Mouse (Mus musculus) forebrain, embryonic 13.5 days (tissue): ENCODE data around the gene Ngly1. TPM values are rescaled to one million over a fixed set of nuclear protein-coding genes. Genes with fewer than 3 reads are reported as not detected.

Experiments
- ATAC-seq: fragments of 200-750 bp; cut with Nextera tagmentation; 2 replicates; pipeline ENCODE4 v1.8.0; 2017
- H3K27ac ChIP-seq: fragments of 300-500 bp; sonication (generic); 2 replicates; pipeline ENCODE4 v1.5.1; 2015; ENCODE audit warnings: inconsistent platforms, mild to moderate bottlenecking, moderate library complexity
- H3K27me3 ChIP-seq: fragments of 300-500 bp; sonication (generic); 2 replicates; pipeline ENCODE4 v1.6.1; 2015; ENCODE audit warnings: mild to moderate bottlenecking, inconsistent platforms
- H3K36me3 ChIP-seq: fragments of 300-500 bp; sonication (generic); 2 replicates; pipeline ENCODE4 v1.6.1; 2015; ENCODE audit warnings: mild to moderate bottlenecking, inconsistent platforms; ENCODE audit not compliant: poor library complexity, severe bottlenecking
- H3K4me1 ChIP-seq: fragments of 300-500 bp; sonication (generic); 2 replicates; pipeline ENCODE4 v1.6.1; 2015; ENCODE audit warnings: inconsistent platforms
- H3K4me2 ChIP-seq: fragments of 300-500 bp; sonication (generic); 2 replicates; pipeline ENCODE4 v1.6.1; 2015; ENCODE audit warnings: inconsistent platforms, mild to moderate bottlenecking, moderate library complexity
- H3K4me3 ChIP-seq: fragments of 300-500 bp; sonication (generic); 2 replicates; pipeline ENCODE4 v1.5.1; 2015; ENCODE audit warnings: mild to moderate bottlenecking, inconsistent platforms
- H3K9ac ChIP-seq: fragments of 300-500 bp; sonication (generic); 2 replicates; pipeline ENCODE4 v1.6.1; 2015; ENCODE audit warnings: mild to moderate bottlenecking, inconsistent platforms
- H3K9me3 ChIP-seq: fragments of 300-500 bp; sonication (generic); replicated peaks from 2 replicates; pipeline ENCODE4 v1.6.1; 2016; ENCODE audit warnings: inconsistent platforms
- WGBS: fragments of 180-500 bp; shearing (Covaris S2); methylation state at CpG from one replicate; pipeline ENCODE4 v1.1.7; 2015; 5-methylcytosine and 5-hydroxymethylcytosine counted together
- polyA plus RNA-seq: library from polyadenylated mRNA; unstranded; fragments of >200 nt; fragmentation: Nextera tagmentation; extraction: Ambion mirVana; gene quantifications from 2 replicates; pipeline ENCODE4 v1.2.1, GENCODE M21; 2015

Gene Ngly1
- polyA plus RNA-seq, 1 experiment from 2014 or later, result 26.9 TPM

GRCm38 (mm10) chr14:16347505-16347904 is 98.4 kb downstream of the Ngly1 start:
- Histone ChIP-seq H3K4me2 (no peak overlapping the region), H3K4me3 (no peak overlapping the region), H3K27ac (no peak overlapping the region), H3K9me3 (no peaks in the 10 kb centered on the region), H3K36me3 (no peaks in the 10 kb centered on the region), H3K4me1 (no peaks in the 10 kb centered on the region), H3K27me3 (no peaks in the 10 kb centered on the region), H3K9ac (no peak overlapping the region)
- no peak for ATAC-seq
- WGBS, result 75% methylated on average over 9 of the region's 9 CpGs

- no peak for ATAC-seq
- Histone ChIP-seq H3K4me1 (peaks cover 8% of the 10 kb centered on the region), H3K36me3 (no peaks in the 10 kb centered on the region), H3K4me2 (no peak overlapping the region), H3K9me3 (no peaks in the 10 kb centered on the region), H3K27me3 (no peaks in the 10 kb centered on the region), H3K4me3 (no peak overlapping the region), H3K9ac (no peak overlapping the region), H3K27ac (no peak overlapping the region)
- 76% methylated on average over 1 of the region's 1 CpGs for WGBS
Observed at GRCm38 (mm10) chr14:16359704-16360103, 110.6 kb downstream of the Ngly1 start.

Other genes starting within 250 kb of the Ngly1 start
- 1.6 and 2.1 TPM in 2 replicates for gene Oxsm, start 528 bp downstream of the Ngly1 start, polyA plus RNA-seq
- gene Top2b, start 115.9 kb downstream of the Ngly1 start, polyA plus RNA-seq, result 111 and 122 TPM in 2 replicates